Mouse (Mus musculus): ENCODE measurements around the gene Klra8.
"Not testable (repeated sequence)": the region's sequence is repeated elsewhere in the genome, so short reads cannot be mapped to it uniquely, and the experiment has no call there.

- not testable (repeated sequence) for TF ChIP-seq GATA1, TAL1 (IDR thresholded peaks at IDR 0.05; ENCODE audit: low read length)
These were observed 27.0 kb downstream of the Klra8 start for GRCm38 (mm10) chr6:130102743-130103142.

Measured in erythroblast, embryonic 14.5 days (primary cell).